Comparison of ENCODE assay signal across 18 mouse cellular contexts in genomic region chr13:41375696-41376095, GRCm38 (mm10).
"Had no signal": no experiment of that assay in that cellular context is flagged by ENCODE, and none has a peak within 500 bp of the region (broad histone marks: within the 10 kb centered on the region; RNA-seq: fewer than 3 reads in every experiment).

No protein-coding gene starts in this region.

- DNase-seq: liver, embryonic 13.5 days; liver, postnatal 0 days; lung, adult 2 months; lung, postnatal 14 days; lung, postnatal 36 days; right cerebral cortex, postnatal 14 days; thymus, adult 2 months; thymus, postnatal 25 days; thymus, postnatal 4 days had no signal

- H3K4me1 ChIP-seq: liver, embryonic 13.5 days; stomach, embryonic 15.5 days had no signal

- H3K4me2 ChIP-seq: liver, embryonic 13.5 days; liver, embryonic 15.5 days; lung, embryonic 15.5 days; neural tube, embryonic 12.5 days; stomach, embryonic 15.5 days had no signal

- H3K9ac ChIP-seq: liver, embryonic 13.5 days; liver, embryonic 15.5 days; liver, postnatal 0 days; lung, embryonic 15.5 days; neural tube, embryonic 12.5 days; stomach, embryonic 15.5 days had no signal

- H3K4me3 ChIP-seq: liver, embryonic 13.5 days; liver, embryonic 15.5 days; lung, embryonic 15.5 days; megakaryocyte, embryonic 14.5 days; neural tube, embryonic 12.5 days; stomach, embryonic 15.5 days had no signal

- H3K27me3 ChIP-seq: liver, embryonic 13.5 days; liver, embryonic 15.5 days; lung, embryonic 15.5 days; neural tube, embryonic 12.5 days; stomach, embryonic 15.5 days had no signal

- ATAC-seq: liver, postnatal 0 days; lung, postnatal 0 days; midbrain, embryonic 16.5 days had no signal

- H3K36me3 ChIP-seq: liver, embryonic 13.5 days; liver, embryonic 15.5 days; lung, embryonic 15.5 days; neural tube, embryonic 12.5 days; stomach, embryonic 15.5 days had no signal

- H3K27ac ChIP-seq: liver, embryonic 13.5 days; liver, embryonic 15.5 days; lung, embryonic 15.5 days; macrophage; neural tube, embryonic 12.5 days; stomach, embryonic 15.5 days; stomach, postnatal 0 days had no signal

- H3K9me3 ChIP-seq: liver, embryonic 13.5 days; liver, embryonic 15.5 days; lung, embryonic 15.5 days; megakaryocyte, embryonic 14.5 days; neural tube, embryonic 12.5 days; stomach, embryonic 15.5 days had no signal
